Mouse (Mus musculus) brain, embryonic 14.5 days (tissue): ENCODE results near the gene H2afv.
"Not testable (repeated sequence)": the region's sequence is repeated elsewhere in the genome, so short reads cannot be mapped to it uniquely, and the experiment has no call there.

Experiments
- CTCF ChIP-seq: fragments of 200-500 bp; IDR thresholded peaks from 2 replicates; pipeline ENCODE4 v1.5.1; 2012; ENCODE audit warnings: inconsistent platforms, mild to moderate bottlenecking, moderate library complexity, borderline replicate concordance; ENCODE audit not compliant: insufficient read depth, insufficient read length; ENCODE audit errors: extremely low read depth
- POLR2A ChIP-seq: fragments of 200-500 bp; IDR thresholded peaks from 2 replicates; pipeline ENCODE4 v1.6.1; 2012; ENCODE audit warnings: mild to moderate bottlenecking, inconsistent platforms, borderline replicate concordance; ENCODE audit not compliant: poor library complexity, insufficient read depth, insufficient read length, severe bottlenecking; ENCODE audit errors: extremely low read depth

DNA sequence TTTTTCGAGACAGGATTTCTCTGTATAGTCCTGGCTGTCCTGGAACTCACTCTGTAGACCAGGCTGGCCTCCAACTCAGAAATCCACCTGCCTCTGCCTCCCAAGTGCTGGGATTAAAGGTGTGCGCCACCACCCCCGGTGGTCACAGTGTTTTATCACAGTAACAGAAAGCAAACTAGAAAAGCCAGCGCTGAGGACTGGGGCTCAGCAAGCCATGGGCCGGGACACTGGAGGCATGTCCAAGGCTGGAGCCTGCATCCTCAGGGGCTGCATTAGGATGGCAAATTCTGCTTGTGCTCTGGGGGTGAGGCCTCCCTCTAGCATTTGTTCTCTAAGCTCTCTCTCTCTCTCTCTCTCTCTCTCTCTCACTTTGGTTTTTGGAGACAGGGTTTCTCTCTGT, 33.5 kb downstream of the H2afv start:
- TF ChIP-seq CTCF, POLR2A: not testable (repeated sequence)
